26 mouse cellular contexts compared by ENCODE assay signal in genomic region chr3:70181611-70182010, GRCm38 (mm10).
"Had no signal": no experiment of that assay in that cellular context is flagged by ENCODE, and none has a peak within 500 bp of the region (broad histone marks: within the 10 kb centered on the region; RNA-seq: fewer than 3 reads in every experiment).

No protein-coding gene starts in this region.

- H3K4me2 ChIP-seq: embryonic facial prominence, embryonic 12.5 days; embryonic facial prominence, embryonic 13.5 days; embryonic facial prominence, embryonic 15.5 days; forebrain, embryonic 12.5 days; forebrain, embryonic 13.5 days; forebrain, embryonic 15.5 days had no signal

- H3K4me3 ChIP-seq: embryonic facial prominence, embryonic 10.5 days; embryonic facial prominence, embryonic 12.5 days; embryonic facial prominence, embryonic 13.5 days; embryonic facial prominence, embryonic 15.5 days; erythroblast, embryonic 14.5 days; forebrain, embryonic 10.5 days; forebrain, embryonic 12.5 days; forebrain, embryonic 13.5 days; forebrain, embryonic 15.5 days; gastrocnemius, adult 2 months; heart, adult 2 months; heart, embryonic 10.5 days had no signal

- H3K27me3 ChIP-seq: embryonic facial prominence, embryonic 12.5 days; embryonic facial prominence, embryonic 13.5 days; embryonic facial prominence, embryonic 15.5 days; forebrain, embryonic 12.5 days; forebrain, embryonic 13.5 days; forebrain, embryonic 15.5 days had no signal

- H3K9me3 ChIP-seq: embryonic facial prominence, embryonic 10.5 days; embryonic facial prominence, embryonic 12.5 days; embryonic facial prominence, embryonic 13.5 days; embryonic facial prominence, embryonic 15.5 days; forebrain, embryonic 10.5 days; forebrain, embryonic 12.5 days; forebrain, embryonic 13.5 days; forebrain, embryonic 15.5 days; heart, embryonic 10.5 days had no signal

- DNase-seq: cerebellum, adult 9-10 months; cerebellum, adult 9-11 months; cerebellum, postnatal 10 days; cerebellum, postnatal 14 days; cerebellum, postnatal 25 days; cerebellum, postnatal 36 days; embryo, embryonic 11 days; forebrain, postnatal 0 days; gastrocnemius, adult 2 months; gastrocnemius, postnatal 10 days; gastrocnemius, postnatal 14 days; gastrocnemius, postnatal 25 days; gastrocnemius, postnatal 36 days; heart, adult 11 months; heart, adult 18-20 months; heart, adult 2 months had no signal

- H3K4me1 ChIP-seq: embryonic facial prominence, embryonic 10.5 days; embryonic facial prominence, embryonic 12.5 days; embryonic facial prominence, embryonic 13.5 days; embryonic facial prominence, embryonic 15.5 days; forebrain, embryonic 10.5 days; forebrain, embryonic 12.5 days; forebrain, embryonic 13.5 days; forebrain, embryonic 15.5 days; heart, embryonic 10.5 days had no signal

- H3K9ac ChIP-seq: embryonic facial prominence, embryonic 12.5 days; embryonic facial prominence, embryonic 13.5 days; embryonic facial prominence, embryonic 15.5 days; forebrain, embryonic 12.5 days; forebrain, embryonic 13.5 days; forebrain, embryonic 15.5 days; forebrain, postnatal 0 days had no signal

- H3K27ac ChIP-seq: embryonic facial prominence, embryonic 10.5 days; embryonic facial prominence, embryonic 12.5 days; embryonic facial prominence, embryonic 13.5 days; embryonic facial prominence, embryonic 15.5 days; forebrain, embryonic 10.5 days; forebrain, embryonic 12.5 days; forebrain, embryonic 13.5 days; forebrain, embryonic 15.5 days; gastrocnemius, adult 2 months; heart, adult 2 months; heart, embryonic 10.5 days had no signal

- H3K36me3 ChIP-seq: embryonic facial prominence, embryonic 10.5 days; embryonic facial prominence, embryonic 12.5 days; embryonic facial prominence, embryonic 13.5 days; embryonic facial prominence, embryonic 15.5 days; forebrain, embryonic 10.5 days; forebrain, embryonic 12.5 days; forebrain, embryonic 15.5 days; heart, embryonic 10.5 days had no signal
